Comparison of ENCODE assay signal across 21 mouse cellular contexts in genomic region chr1:41036940-41037339, GRCm38 (mm10).
A peak's percentile ranks its signal among the peaks of the same experiment; 100 is the strongest.
DNase-seq lines count a peak whose midpoint lies in the region; ATAC-seq lines count a peak whose summit lies in the region.
"Had no signal": no experiment of that assay in that cellular context is flagged by ENCODE, and none has a peak within 500 bp of the region (broad histone marks: within the 10 kb centered on the region; RNA-seq: fewer than 3 reads in every experiment).

No protein-coding gene starts in this region.

- intact Hi-C loops in heart, postnatal 14 days (cut with DNase I): no loop called here

- WGBS in forebrain, embryonic 13.5 days: 29% methylated on average over 12 of the region's 12 CpGs
- WGBS in forebrain, embryonic 11.5 days: 57% methylated on average over 12 of the region's 12 CpGs
- 42% methylated on average over 12 of the region's 12 CpGs for WGBS in limb, embryonic 11.5 days
- 67% methylated on average over 12 of the region's 12 CpGs for WGBS in limb, embryonic 10.5 days
- WGBS in forebrain, embryonic 16.5 days: 17% methylated on average over 12 of the region's 12 CpGs
- WGBS in midbrain, embryonic 16.5 days: 41% methylated on average over 12 of the region's 12 CpGs

- DNase-seq in forebrain, embryonic 11.5 days (ENCODE audit: low spot score): no peak
- peak; percentile 43 for DNase-seq in limb, embryonic 11.5 days (ENCODE audit: low spot score)
- no peak for DNase-seq in limb, embryonic 10.5 days (ENCODE audit: low spot score)
- no peak for DNase-seq in heart, postnatal 14 days
- DNase-seq in kidney, adult 9 months: no peak
- DNase-seq: cerebellum, adult 11 months; cerebellum, postnatal 36 days; liver, postnatal 0 days; lung, postnatal 36 days; right cerebral cortex, adult 18-20 months; thymus, postnatal 36 days had no signal

- H3K9ac ChIP-seq in forebrain, embryonic 13.5 days: no peak overlapping the region
- no peak overlapping the region for H3K9ac ChIP-seq in forebrain, embryonic 11.5 days (ENCODE audit: low read length)
- no peak overlapping the region for H3K9ac ChIP-seq in limb, embryonic 11.5 days (ENCODE audit: low read length)
- peak overlapping the region; percentile 14; the same call in 1 of the 2 replicates for H3K9ac ChIP-seq in forebrain, embryonic 16.5 days (replicated peaks; ENCODE audit: low read depth, low read length)
- 0 out of 2 replicates have a peak overlapping the region, but pooled peaks have one; percentile 38 for H3K9ac ChIP-seq in midbrain, embryonic 16.5 days (ENCODE audit: low read depth, low read length)
- H3K9ac ChIP-seq: embryonic facial prominence, embryonic 12.5 days; heart, embryonic 13.5 days; liver, postnatal 0 days; neural tube, embryonic 13.5 days had no signal

- H3K4me1 ChIP-seq in forebrain, embryonic 13.5 days: peaks cover 11% of the 10 kb centered on the region
- no peaks in the 10 kb centered on the region for H3K4me1 ChIP-seq in forebrain, embryonic 11.5 days (replicated peaks; ENCODE audit: control insufficient read depth, insufficient read depth, low read length)
- peaks cover 6% of the 10 kb centered on the region; the same call in 1 of the 2 replicates for H3K4me1 ChIP-seq in limb, embryonic 11.5 days (ENCODE audit: control insufficient read depth, insufficient read depth, low read length)
- H3K4me1 ChIP-seq in limb, embryonic 10.5 days: peaks cover 25% of the 10 kb centered on the region
- H3K4me1 ChIP-seq in forebrain, embryonic 16.5 days (replicated peaks; ENCODE audit: control insufficient read depth, insufficient read depth, low read length): peaks cover 17% of the 10 kb centered on the region
- peaks cover 3% of the 10 kb centered on the region; the same call in 1 of the 2 replicates for H3K4me1 ChIP-seq in midbrain, embryonic 16.5 days (ENCODE audit: control insufficient read depth, insufficient read depth, low read length)
- H3K4me1 ChIP-seq: neural tube, embryonic 13.5 days had no signal

- H3K27me3 ChIP-seq in forebrain, embryonic 13.5 days: no peaks in the 10 kb centered on the region
- no peaks in the 10 kb centered on the region for H3K27me3 ChIP-seq in forebrain, embryonic 11.5 days (ENCODE audit: control insufficient read depth, insufficient read depth, low read length)
- H3K27me3 ChIP-seq in limb, embryonic 11.5 days (ENCODE audit: control insufficient read depth, insufficient read depth, low read length): no peaks in the 10 kb centered on the region
- no peaks in the 10 kb centered on the region for H3K27me3 ChIP-seq in limb, embryonic 10.5 days (ENCODE audit: low read depth, poor library complexity, severe bottlenecking)
- no peaks in the 10 kb centered on the region for H3K27me3 ChIP-seq in forebrain, embryonic 16.5 days (replicated peaks; ENCODE audit: control insufficient read depth, insufficient read depth, low read length)
- no peaks in the 10 kb centered on the region for H3K27me3 ChIP-seq in midbrain, embryonic 16.5 days (ENCODE audit: control insufficient read depth, insufficient read depth, low read depth, low read length)
- H3K27me3 ChIP-seq: CH12.LX; embryonic facial prominence, embryonic 12.5 days; heart, embryonic 13.5 days; neural tube, embryonic 13.5 days had no signal

- no peaks in the 10 kb centered on the region for H3K36me3 ChIP-seq in forebrain, embryonic 13.5 days (ENCODE audit: poor library complexity, severe bottlenecking)
- no peaks in the 10 kb centered on the region for H3K36me3 ChIP-seq in forebrain, embryonic 11.5 days (ENCODE audit: control insufficient read depth, insufficient read depth, low read length)
- H3K36me3 ChIP-seq in limb, embryonic 11.5 days (ENCODE audit: control insufficient read depth, insufficient read depth, low read length): no peaks in the 10 kb centered on the region
- no peaks in the 10 kb centered on the region for H3K36me3 ChIP-seq in limb, embryonic 10.5 days
- no peaks in the 10 kb centered on the region for H3K36me3 ChIP-seq in forebrain, embryonic 16.5 days (ENCODE audit: control insufficient read depth, insufficient read depth)
- H3K36me3 ChIP-seq in midbrain, embryonic 16.5 days (ENCODE audit: control insufficient read depth, insufficient read depth, low read length): no peaks in the 10 kb centered on the region
- H3K36me3 ChIP-seq: embryonic facial prominence, embryonic 12.5 days; heart, embryonic 13.5 days; neural tube, embryonic 13.5 days had no signal

- peak; percentile 83 for ATAC-seq in forebrain, embryonic 13.5 days
- ATAC-seq in forebrain, embryonic 11.5 days (replicated peaks; ENCODE audit: low FRiP score): no peak
- no peak for ATAC-seq in limb, embryonic 11.5 days (ENCODE audit: insufficient number of reproducible peaks, low FRiP score, low TSS enrichment, low read depth)
- ATAC-seq in forebrain, embryonic 16.5 days: peak; percentile 85
- ATAC-seq in midbrain, embryonic 16.5 days: peak; percentile 60; the same call in 1 of the 2 replicates
- ATAC-seq: activated CD4-positive, CD25-positive, alpha-beta regulatory T cell, adult 4 months; inflammation-experienced regulatory T-cells, adult 6 months; liver, postnatal 0 days had no signal

- peak overlapping the region; percentile 40 for H3K4me2 ChIP-seq in forebrain, embryonic 13.5 days
- no peak overlapping the region for H3K4me2 ChIP-seq in forebrain, embryonic 11.5 days (ENCODE audit: low read depth, low read length, severe bottlenecking)
- H3K4me2 ChIP-seq in limb, embryonic 11.5 days (ENCODE audit: low read depth, severe bottlenecking): no peak overlapping the region
- H3K4me2 ChIP-seq in forebrain, embryonic 16.5 days (ENCODE audit: low read length): peak overlapping the region; percentile 44
- peak overlapping the region; percentile 45 for H3K4me2 ChIP-seq in midbrain, embryonic 16.5 days (ENCODE audit: low read length)
- H3K4me2 ChIP-seq: embryonic facial prominence, embryonic 12.5 days; heart, embryonic 13.5 days; neural tube, embryonic 13.5 days had no signal

- H3K9me3 ChIP-seq in forebrain, embryonic 13.5 days (replicated peaks): no peaks in the 10 kb centered on the region
- H3K9me3 ChIP-seq in forebrain, embryonic 11.5 days (ENCODE audit: control insufficient read depth, low read length): no peaks in the 10 kb centered on the region
- H3K9me3 ChIP-seq in limb, embryonic 11.5 days (ENCODE audit: control insufficient read depth, low read length): no peaks in the 10 kb centered on the region
- H3K9me3 ChIP-seq in limb, embryonic 10.5 days (replicated peaks): no peaks in the 10 kb centered on the region
- H3K9me3 ChIP-seq in forebrain, embryonic 16.5 days (ENCODE audit: control insufficient read depth, low read length): no peaks in the 10 kb centered on the region
- no peaks in the 10 kb centered on the region for H3K9me3 ChIP-seq in midbrain, embryonic 16.5 days (replicated peaks; ENCODE audit: control insufficient read depth, low read length, poor library complexity, severe bottlenecking)
- H3K9me3 ChIP-seq: embryonic facial prominence, embryonic 12.5 days; heart, embryonic 13.5 days; neural tube, embryonic 13.5 days had no signal

- peak overlapping the region; percentile 35; the same call in 1 of the 2 replicates for H3K27ac ChIP-seq in forebrain, embryonic 13.5 days
- H3K27ac ChIP-seq in forebrain, embryonic 11.5 days (ENCODE audit: low read depth, low read length): no peak overlapping the region
- no peak overlapping the region for H3K27ac ChIP-seq in limb, embryonic 11.5 days (replicated peaks; ENCODE audit: low read depth, low read length)
- H3K27ac ChIP-seq in limb, embryonic 10.5 days: no peak overlapping the region
- H3K27ac ChIP-seq in forebrain, embryonic 16.5 days (ENCODE audit: low read length): peak overlapping the region; percentile 29
- H3K27ac ChIP-seq in midbrain, embryonic 16.5 days (ENCODE audit: low read length): peak overlapping the region; percentile 10; the same call in 1 of the 2 replicates
- H3K27ac ChIP-seq: embryonic facial prominence, embryonic 12.5 days; heart, embryonic 13.5 days; neural tube, embryonic 13.5 days; stomach, postnatal 0 days had no signal

- peak overlapping the region; percentile 1; the same call in 1 of the 2 replicates for H3K4me3 ChIP-seq in forebrain, embryonic 13.5 days
- H3K4me3 ChIP-seq in forebrain, embryonic 11.5 days (ENCODE audit: low read depth, low read length): no peak overlapping the region
- no peak overlapping the region for H3K4me3 ChIP-seq in limb, embryonic 11.5 days (ENCODE audit: low read depth, low read length)
- H3K4me3 ChIP-seq in limb, embryonic 10.5 days: no peak overlapping the region
- peak overlapping the region; percentile 0 for H3K4me3 ChIP-seq in forebrain, embryonic 16.5 days (replicated peaks; ENCODE audit: low read length)
- peak overlapping the region; percentile 14; the same call in 1 of the 2 replicates for H3K4me3 ChIP-seq in midbrain, embryonic 16.5 days (ENCODE audit: low read depth, low read length)
- H3K4me3 ChIP-seq: embryonic facial prominence, embryonic 12.5 days; heart, embryonic 13.5 days; neural tube, embryonic 13.5 days had no signal

Comparison
In these comparisons a context has a peak if more than half of its experiments do, and no peak if none do; other contexts are left out.
1. ATAC-seq: peak in forebrain, embryonic 13.5 days (single experiment), forebrain, embryonic 16.5 days (single experiment) and midbrain, embryonic 16.5 days (single experiment); none in forebrain, embryonic 11.5 days (single experiment) and limb, embryonic 11.5 days (single experiment).
2. H3K27ac ChIP-seq: peak in forebrain, embryonic 13.5 days (single experiment), forebrain, embryonic 16.5 days (single experiment) and midbrain, embryonic 16.5 days (single experiment); none in forebrain, embryonic 11.5 days (single experiment), limb, embryonic 11.5 days (single experiment) and limb, embryonic 10.5 days (single experiment).
3. H3K4me2 ChIP-seq: peak in forebrain, embryonic 13.5 days (single experiment), forebrain, embryonic 16.5 days (single experiment) and midbrain, embryonic 16.5 days (single experiment); none in forebrain, embryonic 11.5 days (single experiment) and limb, embryonic 11.5 days (single experiment).
4. H3K4me3 ChIP-seq: peak in forebrain, embryonic 13.5 days (single experiment), forebrain, embryonic 16.5 days (single experiment) and midbrain, embryonic 16.5 days (single experiment); none in forebrain, embryonic 11.5 days (single experiment), limb, embryonic 11.5 days (single experiment) and limb, embryonic 10.5 days (single experiment).
5. H3K9ac ChIP-seq: peak in forebrain, embryonic 16.5 days (single experiment) and midbrain, embryonic 16.5 days (single experiment); none in forebrain, embryonic 13.5 days (single experiment), forebrain, embryonic 11.5 days (single experiment) and limb, embryonic 11.5 days (single experiment).